Mouse (Mus musculus) liver, embryonic 11.5 days (tissue): ENCODE results near the gene Helz. TPM values are rescaled to one million over a fixed set of nuclear protein-coding genes. Genes with fewer than 3 reads are reported as not detected.

Experiments
- ATAC-seq: fragments of 200-750 bp; cut with Nextera tagmentation; replicated peaks from 2 replicates; pipeline ENCODE4 v1.8.0; 2017; ENCODE audit warnings: moderate number of reproducible peaks, mild to moderate bottlenecking, moderate TSS enrichment, moderate library complexity; ENCODE audit not compliant: low FRiP score
- DNase-seq: peaks from one replicate; pipeline ENCODE4 v3.0.0-alpha.2; 2017; ENCODE audit warnings: low spot score
- H3K27ac ChIP-seq: fragments of 300-500 bp; sonication (generic); 2 replicates; pipeline ENCODE4 v1.5.1; 2014; ENCODE audit warnings: mild to moderate bottlenecking, low read depth, low read length, control low read depth
- H3K27me3 ChIP-seq: fragments of 300-500 bp; sonication (generic); replicated peaks from 2 replicates; pipeline ENCODE4 v1.6.1; 2014; ENCODE audit warnings: low read length, mixed read lengths; ENCODE audit not compliant: control insufficient read depth, insufficient read depth
- H3K36me3 ChIP-seq: fragments of 300-500 bp; sonication (generic); 2 replicates; pipeline ENCODE4 v1.6.1; 2014; ENCODE audit warnings: mild to moderate bottlenecking, low read length, moderate library complexity, mixed read lengths; ENCODE audit not compliant: control insufficient read depth, insufficient read depth
- H3K4me1 ChIP-seq: fragments of 300-500 bp; sonication (generic); replicated peaks from 2 replicates; pipeline ENCODE4 v1.6.1; 2014; ENCODE audit warnings: low read length, mixed read lengths; ENCODE audit not compliant: control insufficient read depth, insufficient read depth
- H3K4me2 ChIP-seq: fragments of 300-500 bp; sonication (generic); 2 replicates; pipeline ENCODE4 v1.6.1; 2014; ENCODE audit warnings: mild to moderate bottlenecking, control low read depth, moderate library complexity
- H3K4me3 ChIP-seq: fragments of 300-500 bp; sonication (generic); 2 replicates; pipeline ENCODE4 v1.5.1; 2014; ENCODE audit warnings: low read depth, low read length, control low read depth
- H3K9ac ChIP-seq: fragments of 300-500 bp; sonication (generic); 2 replicates; pipeline ENCODE4 v1.6.1; 2014; ENCODE audit warnings: low read depth, low read length, control low read depth
- H3K9me3 ChIP-seq: fragments of 300-500 bp; sonication (generic); 2 replicates; pipeline ENCODE4 v1.6.1; 2016; ENCODE audit warnings: low read length, inconsistent platforms, mixed read lengths; ENCODE audit not compliant: control insufficient read depth
- WGBS: fragments of 180-500 bp; shearing (Covaris S2); extraction: QIAGEN DNeasy Blood & Tissue Kit; methylation state at CpG from one replicate; pipeline ENCODE4 v1.1.7; 2014; 5-methylcytosine and 5-hydroxymethylcytosine counted together
- polyA plus RNA-seq: library from polyadenylated mRNA; unstranded; fragments of >200 nt; fragmentation: Nextera tagmentation; extraction: Ambion mirVana; gene quantifications from 2 replicates; pipeline ENCODE4 v1.2.1, GENCODE M21; 2014

Helz gene
- polyA plus RNA-seq, 1 experiment from 2014 or later: 19.9 TPM

DNA sequence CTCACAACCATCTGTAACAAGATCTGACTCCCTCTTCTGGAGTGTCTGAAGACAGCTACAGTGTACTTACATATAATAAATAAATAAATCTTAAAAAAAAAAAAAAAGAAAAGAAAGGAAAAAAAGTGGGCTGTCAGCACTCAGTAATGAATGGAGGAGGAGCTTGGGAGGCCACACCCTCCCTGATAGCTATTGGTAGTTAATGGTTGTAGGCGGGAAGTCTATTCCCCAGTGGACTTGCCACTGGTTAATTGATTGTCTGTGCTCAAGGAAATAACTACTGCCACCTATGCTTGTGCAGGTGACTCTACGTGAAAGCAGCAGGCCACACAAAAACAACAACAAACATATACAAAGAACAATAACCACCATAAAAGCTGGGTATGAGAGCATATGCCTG lies 31.3 kb upstream of the Helz start:
- no peak for ATAC-seq
- Histone ChIP-seq H3K27ac (no peak overlapping the region), H3K36me3 (no peaks in the 10 kb centered on the region)

DNA sequence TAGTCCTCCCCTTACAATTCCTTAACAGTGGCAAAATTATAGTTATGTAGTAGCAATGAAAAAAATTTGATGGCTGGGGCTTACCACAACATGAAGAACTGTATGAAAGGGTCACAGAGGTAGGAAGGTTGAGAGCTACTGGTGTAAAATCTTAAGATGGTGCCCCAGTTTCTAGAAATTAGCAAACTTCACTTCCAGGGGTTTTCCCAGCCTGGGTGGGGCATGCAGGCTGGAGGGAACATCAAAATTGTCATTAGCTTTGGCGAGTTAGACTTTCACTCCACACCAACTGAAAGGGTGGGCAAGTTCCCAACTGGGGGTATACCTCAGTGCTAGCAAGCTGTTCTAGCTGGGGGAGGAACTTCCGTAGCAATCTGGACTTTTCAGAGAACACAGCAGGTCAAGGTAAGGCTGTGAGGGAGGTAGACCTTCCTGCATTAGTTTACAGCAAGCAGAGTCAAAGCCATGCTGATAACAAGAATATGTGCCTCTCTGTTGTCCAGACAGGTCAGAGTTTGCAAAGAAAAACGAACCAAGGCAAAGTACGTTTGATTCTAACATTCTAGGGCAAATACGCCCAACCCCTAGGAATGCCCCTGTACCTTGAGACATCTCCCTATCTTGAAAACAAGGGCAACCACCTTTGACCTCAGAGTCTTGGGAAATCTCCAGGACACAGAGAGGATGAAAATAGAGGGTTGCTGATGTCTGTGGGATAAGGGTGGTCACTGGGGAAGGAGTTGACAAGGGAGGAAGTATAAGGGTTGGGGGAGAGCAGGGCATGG lies 28.9 kb upstream of the Helz start:
- Histone ChIP-seq H3K27me3 (no peaks in the 10 kb centered on the region), H3K9ac (no peak overlapping the region), H3K9me3 (no peaks in the 10 kb centered on the region), H3K36me3 (no peaks in the 10 kb centered on the region), H3K4me2 (no peak overlapping the region), H3K4me1 (no peaks in the 10 kb centered on the region), H3K27ac (no peak overlapping the region), H3K4me3 (no peak overlapping the region)
- WGBS: 65% methylated on average over 5 of the region's 5 CpGs
- DNase-seq: no peak
- no peak for ATAC-seq

More for the DNA sequence above, 31.3 kb upstream of the Helz start:
- Histone ChIP-seq H3K9ac (no peak overlapping the region), H3K27me3 (no peaks in the 10 kb centered on the region), H3K4me2 (no peak overlapping the region), H3K4me1 (no peaks in the 10 kb centered on the region), H3K4me3 (no peak overlapping the region), H3K9me3 (no peaks in the 10 kb centered on the region)
- DNase-seq: no peak
- WGBS: 88% methylated on average over 2 of the region's 2 CpGs

DNA sequence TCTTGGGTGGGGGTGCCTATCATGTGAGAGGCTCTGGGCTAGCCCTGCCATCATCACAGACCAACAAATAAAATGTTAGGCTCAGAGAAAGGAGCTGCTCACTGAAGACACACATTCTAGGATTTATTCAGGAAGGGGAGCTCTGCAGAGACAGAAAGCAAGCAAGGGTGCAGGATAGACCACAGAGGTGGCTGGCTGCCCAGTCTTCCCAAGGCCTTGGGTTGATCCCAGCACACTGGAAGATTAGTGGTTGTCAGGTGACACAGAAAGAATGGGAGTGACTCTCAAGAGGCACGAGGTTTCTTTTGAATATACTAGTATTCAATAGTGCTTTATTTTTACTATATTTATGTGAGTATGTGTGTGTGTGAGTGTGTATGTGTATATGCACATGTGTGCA lies 26.6 kb upstream of the Helz start:
- no peaks in the 10 kb centered on the region for H3K9me3 ChIP-seq
- H3K36me3 ChIP-seq: no peaks in the 10 kb centered on the region
- H3K9ac ChIP-seq: no peak overlapping the region
- no peak overlapping the region for H3K4me2 ChIP-seq
- no peaks in the 10 kb centered on the region for H3K4me1 ChIP-seq
- H3K27me3 ChIP-seq: no peaks in the 10 kb centered on the region
- WGBS: 56% methylated on average over 1 of the region's 1 CpGs
- H3K27ac ChIP-seq: no peak overlapping the region
- ATAC-seq (no peak), DNase-seq (no peak)
- H3K4me3 ChIP-seq: no peak overlapping the region

DNA sequence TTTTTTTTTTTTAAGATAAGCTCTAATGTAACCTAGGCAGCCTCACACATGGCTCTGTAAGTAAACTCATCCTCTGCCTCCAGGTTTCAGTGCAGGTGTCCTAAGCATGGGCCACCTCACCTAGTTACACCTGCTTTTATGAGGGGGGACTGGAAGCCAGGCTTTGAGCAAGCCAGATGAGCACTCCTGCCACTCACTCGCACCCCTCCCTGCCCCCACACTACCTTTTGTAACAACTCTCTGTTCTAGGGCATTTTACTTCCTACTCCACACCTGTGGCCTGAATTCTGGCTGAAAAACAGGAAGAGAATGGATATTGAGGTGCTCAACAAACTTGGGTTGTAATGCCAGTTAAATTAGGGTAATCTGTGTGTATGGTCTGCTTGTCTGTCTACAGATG lies 22.8 kb upstream of the Helz start:
- Histone ChIP-seq H3K27me3 (no peaks in the 10 kb centered on the region), H3K4me2 (no peak overlapping the region), H3K4me1 (no peaks in the 10 kb centered on the region; the same call in 1 of the 2 replicates), H3K36me3 (no peaks in the 10 kb centered on the region), H3K4me3 (no peak overlapping the region), H3K27ac (no peak overlapping the region), H3K9ac (no peak overlapping the region), H3K9me3 (no peaks in the 10 kb centered on the region)
- ATAC-seq: no peak
- WGBS: 69% methylated on average over 1 of the region's 1 CpGs
- DNase-seq: no peak

DNA sequence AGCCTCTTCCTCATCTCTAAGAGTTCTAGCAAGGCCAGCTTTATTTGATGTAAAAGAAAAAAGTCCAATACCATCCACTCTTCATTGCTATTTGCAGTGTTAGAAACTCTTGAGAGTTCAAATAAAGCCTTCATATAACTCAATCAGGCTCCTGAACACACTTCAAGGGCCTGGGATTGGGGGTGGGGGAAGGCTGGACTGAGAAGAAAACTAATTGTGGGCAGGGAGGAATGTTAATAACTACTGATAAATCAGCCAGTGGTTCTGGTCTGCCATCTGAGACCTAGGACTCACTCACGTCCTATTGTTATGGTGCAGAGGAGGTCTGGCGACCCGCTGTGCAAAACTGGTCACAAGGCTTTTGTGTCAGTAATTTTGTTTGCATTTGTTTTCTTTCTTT lies 20.1 kb upstream of the Helz start:
- H3K27me3 ChIP-seq: no peaks in the 10 kb centered on the region
- H3K4me3 ChIP-seq: no peak overlapping the region
- WGBS: 63% methylated on average over 3 of the region's 3 CpGs
- peaks cover 5% of the 10 kb centered on the region; the same call in 1 of the 2 replicates for H3K4me1 ChIP-seq
- no peak overlapping the region for H3K9ac ChIP-seq
- H3K27ac ChIP-seq: no peak overlapping the region
- no peaks in the 10 kb centered on the region for H3K9me3 ChIP-seq
- no peaks in the 10 kb centered on the region for H3K36me3 ChIP-seq
- no peak overlapping the region for H3K4me2 ChIP-seq
- DNase-seq: no peak
- no peak for ATAC-seq

DNA sequence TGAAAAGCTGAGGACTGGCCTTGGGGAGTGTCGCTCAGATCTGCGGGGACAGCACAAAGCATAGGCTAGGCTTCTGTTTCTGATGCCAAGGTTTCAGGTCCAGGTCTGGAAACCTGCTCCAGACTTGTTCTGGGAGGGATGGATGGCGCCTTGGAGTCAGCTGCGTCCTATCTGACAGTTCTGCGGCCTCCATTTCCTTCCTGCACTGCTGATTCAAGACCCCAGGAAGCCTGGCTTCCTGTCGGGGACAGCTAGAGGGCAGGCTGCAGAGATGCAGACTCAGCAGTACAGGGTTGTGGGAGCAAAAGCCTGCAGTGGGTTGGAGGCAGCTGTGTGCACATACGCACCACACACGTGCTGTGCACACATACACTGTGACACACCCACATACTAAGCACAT lies 18.4 kb upstream of the Helz start:
- no peak overlapping the region for H3K9ac ChIP-seq
- DNase-seq: no peak
- H3K27ac ChIP-seq: peak overlapping the region; percentile 15; the same call in 1 of the 2 replicates

DNA sequence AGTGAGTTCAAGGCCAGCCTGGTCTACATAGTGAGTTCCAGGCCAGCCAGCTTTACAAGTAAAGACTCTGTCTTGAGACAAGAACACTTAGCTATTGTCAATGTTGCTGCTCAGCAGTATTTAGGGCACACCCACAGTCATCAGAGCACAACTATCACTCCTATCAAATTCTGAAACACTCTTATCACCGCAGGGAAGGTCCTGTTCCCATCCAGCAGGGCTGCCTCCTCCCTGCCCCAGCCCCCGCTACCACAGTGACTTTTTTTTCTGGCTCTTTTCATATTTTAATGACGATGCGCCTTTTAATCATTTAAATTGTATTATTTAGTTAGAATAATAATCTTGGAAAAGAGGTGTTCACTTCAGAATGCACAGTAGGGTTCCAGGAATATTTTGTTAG lies 16.3 kb upstream of the Helz start:
- H3K4me3 ChIP-seq: no peak overlapping the region
- DNase-seq (no peak), ATAC-seq (peak; percentile 67; the same call in 1 of the 2 replicates)
- no peak overlapping the region for H3K9ac ChIP-seq
- H3K4me1 ChIP-seq: peaks cover 5% of the 10 kb centered on the region; the same call in 1 of the 2 replicates
- no peak overlapping the region for H3K27ac ChIP-seq
- no peaks in the 10 kb centered on the region for H3K9me3 ChIP-seq
- no peaks in the 10 kb centered on the region for H3K36me3 ChIP-seq
- no peaks in the 10 kb centered on the region for H3K27me3 ChIP-seq
- 54% methylated on average over 4 of the region's 4 CpGs for WGBS
- H3K4me2 ChIP-seq: no peak overlapping the region

More for the DNA sequence above, 18.4 kb upstream of the Helz start:
- Histone ChIP-seq H3K4me1 (peaks cover 5% of the 10 kb centered on the region; the same call in 1 of the 2 replicates), H3K27me3 (no peaks in the 10 kb centered on the region), H3K4me2 (no peak overlapping the region; the same call in 1 of the 2 replicates), H3K9me3 (no peaks in the 10 kb centered on the region), H3K36me3 (no peaks in the 10 kb centered on the region), H3K4me3 (no peak overlapping the region)
- ATAC-seq: peak; percentile 58
- WGBS: 20% methylated on average over 8 of the region's 8 CpGs

DNA sequence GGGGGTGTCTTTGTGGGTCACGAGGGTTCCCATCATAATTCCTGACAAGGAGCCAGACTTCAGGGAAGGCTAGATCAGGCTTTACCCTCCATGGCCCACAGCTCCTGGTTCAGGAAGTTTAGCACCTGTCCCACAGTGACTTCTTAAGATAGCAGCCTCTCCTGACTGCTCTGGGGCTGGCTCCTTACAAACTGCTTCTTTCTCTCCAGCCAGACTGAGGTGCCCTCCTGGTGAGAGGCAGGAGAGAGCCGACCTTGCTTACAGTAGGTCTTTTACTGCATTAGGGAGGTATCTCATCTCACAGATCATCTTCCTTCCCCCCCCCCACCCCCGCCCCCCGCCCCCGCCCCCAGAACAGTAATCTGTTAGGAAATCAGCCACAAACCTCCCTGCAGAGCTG lies 15.5 kb upstream of the Helz start:
- H3K27ac ChIP-seq: no peak overlapping the region
- no peaks in the 10 kb centered on the region for H3K36me3 ChIP-seq
- no peak overlapping the region for H3K4me3 ChIP-seq
- no peak overlapping the region for H3K4me2 ChIP-seq
- ATAC-seq (no peak), DNase-seq (no peak)
- peaks cover 5% of the 10 kb centered on the region; the same call in 1 of the 2 replicates for H3K4me1 ChIP-seq
- no peak overlapping the region for H3K9ac ChIP-seq
- no peaks in the 10 kb centered on the region for H3K27me3 ChIP-seq
- 30% methylated on average over 5 of the region's 5 CpGs for WGBS
- no peaks in the 10 kb centered on the region for H3K9me3 ChIP-seq

DNA sequence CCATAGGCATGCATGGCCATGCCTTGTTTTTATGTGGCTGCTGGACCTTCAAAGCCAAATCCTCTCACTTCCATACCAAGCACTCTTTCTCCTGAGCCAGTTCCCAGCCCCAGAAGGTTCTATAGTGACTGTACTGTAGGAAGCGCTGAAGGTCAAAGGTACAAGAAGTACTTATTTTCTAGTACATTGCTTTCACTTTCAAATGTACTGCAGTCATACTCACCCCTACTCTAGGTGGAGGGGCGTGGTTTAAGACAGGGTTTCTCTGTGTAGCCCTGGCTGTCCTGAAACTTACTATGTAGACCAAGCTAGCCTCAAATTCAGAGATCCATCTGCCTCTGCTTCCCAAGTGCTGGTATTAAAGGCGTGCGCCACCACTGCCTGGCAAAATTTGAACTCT lies 8.7 kb upstream of the Helz start:
- no peaks in the 10 kb centered on the region for H3K4me1 ChIP-seq
- H3K9me3 ChIP-seq: no peaks in the 10 kb centered on the region
- H3K4me2 ChIP-seq: no peak overlapping the region
- no peaks in the 10 kb centered on the region for H3K27me3 ChIP-seq
- H3K27ac ChIP-seq: no peak overlapping the region
- 88% methylated on average over 4 of the region's 4 CpGs for WGBS
- H3K9ac ChIP-seq: no peak overlapping the region
- no peak overlapping the region for H3K4me3 ChIP-seq
- ATAC-seq (no peak), DNase-seq (no peak)
- H3K36me3 ChIP-seq: no peaks in the 10 kb centered on the region
